Mouse (Mus musculus) cerebellum, postnatal 14 days (tissue): ENCODE measurements at regions not wholly inside any gene's neighbourhood (a gene's known extent, or its start where the extent isn't known, plus 50 kb on each side); places are given as distances from the start of the nearest gene placed in this dataset.

Experiments
- DNase-seq, 2 experiments: peaks; one replicate each; pipeline ENCODE4 v3.0.0; 2021; ENCODE audit warnings: mixed read lengths in 2 of 2

- no peak for DNase-seq
Observed at GRCm38 (mm10) chr1:156990567-156991494, 51.4 kb upstream of the Ralgps2 start.

- peak; percentile 27 to 42 for DNase-seq
Observed at GRCm38 (mm10) chr1:156990112-156990511, 50.7 kb upstream of the Ralgps2 start.

- no peak for DNase-seq
Observed at GRCm38 (mm10) chr1:156989149-156989785, 49.8 kb upstream of the Ralgps2 start.
